Mouse (Mus musculus) naive thymus-derived CD4-positive, alpha-beta T cell, adult 2 months (primary cell): ENCODE measurements around the gene Itga9.

Experiments used
- DNase-seq: peaks from one replicate; pipeline ENCODE4 v3.0.0-alpha.2; 2011; ENCODE audit warnings: low read depth

Itga9 gene

GRCm38 (mm10) chr9:118606817-118607371 lies 404 bp downstream of the Itga9 start:
- peak; percentile 38 for DNase-seq

- DNase-seq, result no peak
These were observed 1.4 kb downstream of the Itga9 start for GRCm38 (mm10) chr9:118607701-118608401.

DNA sequence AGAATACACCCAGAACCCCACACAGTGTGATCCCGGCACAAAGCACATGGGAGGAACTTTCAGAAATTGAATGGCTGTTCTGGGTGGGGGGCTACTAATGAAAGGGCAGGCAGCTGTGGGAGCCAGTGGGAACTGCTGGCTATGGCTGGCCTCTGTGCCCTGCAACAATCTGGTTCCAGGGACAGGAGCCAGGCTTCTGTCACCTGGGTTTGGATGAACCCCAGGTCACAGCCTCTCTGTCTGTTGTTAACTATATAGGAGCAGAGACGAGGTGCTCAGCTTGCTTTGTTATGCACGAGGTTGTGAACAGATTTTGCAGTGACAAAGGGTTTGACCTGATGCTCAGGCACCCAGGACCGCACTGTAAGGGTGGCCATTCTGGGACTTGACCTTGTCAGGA lies 2.1 kb downstream of the Itga9 start:
- DNase-seq, result no peak

GRCm38 (mm10) chr9:118610060-118610459 lies 3.6 kb downstream of the Itga9 start:
- DNase-seq, result no peak

GRCm38 (mm10) chr9:118611111-118611541 lies 4.6 kb downstream of the Itga9 start:
- no peak for DNase-seq

DNA sequence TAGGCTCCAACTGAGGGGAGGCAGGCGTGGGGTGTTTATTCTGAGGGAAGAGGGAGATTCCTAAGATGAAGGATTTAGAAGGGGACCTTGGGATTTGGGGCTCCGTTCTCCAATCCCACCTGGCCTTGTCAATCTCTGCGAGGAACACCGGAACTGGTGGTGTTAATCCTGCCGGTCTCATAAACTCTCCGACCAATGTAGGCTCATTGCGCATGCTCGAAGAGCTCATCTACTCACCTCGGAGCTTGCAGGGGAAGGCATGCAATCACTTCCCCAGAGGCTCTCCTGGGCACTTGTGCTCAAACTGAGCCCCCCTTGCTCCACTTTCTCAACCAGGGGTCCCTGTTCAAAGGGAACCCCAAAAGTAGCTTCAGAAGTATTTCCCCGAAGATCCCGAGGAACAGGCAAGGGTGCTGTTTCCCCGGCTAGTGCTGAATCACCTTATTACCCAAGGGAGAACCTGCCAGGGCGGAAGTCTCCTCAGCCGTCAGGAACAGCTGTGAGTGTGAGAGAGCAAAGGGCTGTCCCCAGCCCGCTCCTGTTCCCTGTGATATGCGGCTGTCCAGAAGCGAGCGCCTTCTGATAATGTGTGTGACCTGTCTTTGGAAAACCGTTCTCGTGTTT lies 5.6 kb downstream of the Itga9 start:
- peak; percentile 54 for DNase-seq

DNA sequence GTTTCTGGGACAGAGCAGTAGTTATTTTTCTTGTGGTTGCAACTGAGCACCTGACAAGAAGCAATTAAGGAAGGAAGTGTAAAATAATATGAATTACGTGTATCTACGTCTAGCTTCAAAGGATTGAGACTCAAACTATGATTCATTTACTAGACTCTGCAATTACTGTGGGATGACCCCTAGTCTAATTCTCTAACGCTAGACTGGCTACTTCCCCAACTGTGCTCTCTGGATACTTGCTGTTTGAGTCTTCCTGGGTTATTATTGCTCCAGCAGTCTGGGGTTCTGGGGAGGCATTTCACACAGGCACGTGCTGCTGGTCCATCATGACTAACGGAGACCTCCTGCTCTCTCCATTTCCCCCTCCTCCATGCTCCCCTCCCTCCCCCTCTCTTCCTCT lies 10.7 kb downstream of the Itga9 start:
- no peak for DNase-seq

GRCm38 (mm10) chr9:118618732-118619250 lies 12.3 kb downstream of the Itga9 start:
- DNase-seq, result no peak

DNA sequence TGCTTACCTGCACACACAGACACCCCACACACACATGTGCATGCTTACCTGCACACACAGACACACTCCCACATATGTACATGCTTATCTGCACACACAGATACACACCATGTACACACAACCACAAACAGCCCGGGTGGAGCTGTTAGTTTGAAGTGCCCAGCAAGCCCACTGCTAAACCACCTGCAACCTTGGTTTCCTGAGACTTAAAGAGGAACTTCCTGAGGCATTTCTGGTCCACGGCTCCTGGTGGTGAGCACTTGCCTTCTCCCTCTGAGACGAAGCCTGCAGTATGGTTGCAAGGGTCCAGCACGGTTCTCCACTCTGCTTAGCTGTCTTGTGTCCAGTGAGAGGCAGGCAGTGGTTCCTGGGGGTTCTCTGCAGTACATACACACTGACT lies 14.3 kb downstream of the Itga9 start:
- DNase-seq, result no peak

- DNase-seq, result no peak
These were observed 15.2 kb downstream of the Itga9 start for GRCm38 (mm10) chr9:118621691-118622090.

- DNase-seq, result no peak
These were observed 16.1 kb downstream of the Itga9 start for GRCm38 (mm10) chr9:118622376-118623166.

DNA sequence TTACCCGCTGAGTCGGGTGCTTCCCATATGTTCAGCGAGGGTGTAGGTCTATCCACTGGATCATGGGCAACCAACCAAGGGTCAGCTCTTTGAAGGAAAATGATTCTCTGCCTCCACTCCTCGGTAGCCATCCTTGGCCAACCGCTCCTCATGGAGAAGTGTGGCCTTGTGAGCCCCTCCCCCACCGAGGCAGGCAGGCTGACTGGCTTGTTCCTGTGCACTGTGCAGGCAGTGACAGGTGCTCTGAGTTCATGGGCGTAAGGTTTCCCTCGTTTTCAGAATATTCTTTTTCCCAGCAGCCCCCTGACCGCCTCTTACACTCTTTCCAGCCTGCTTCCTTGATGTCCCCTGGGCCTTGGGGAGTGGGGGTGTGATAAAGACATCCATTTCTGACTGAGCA lies 17.0 kb downstream of the Itga9 start:
- DNase-seq, result no peak

- DNase-seq, result no peak
These were observed 17.7 kb downstream of the Itga9 start for GRCm38 (mm10) chr9:118624146-118624545.

DNA sequence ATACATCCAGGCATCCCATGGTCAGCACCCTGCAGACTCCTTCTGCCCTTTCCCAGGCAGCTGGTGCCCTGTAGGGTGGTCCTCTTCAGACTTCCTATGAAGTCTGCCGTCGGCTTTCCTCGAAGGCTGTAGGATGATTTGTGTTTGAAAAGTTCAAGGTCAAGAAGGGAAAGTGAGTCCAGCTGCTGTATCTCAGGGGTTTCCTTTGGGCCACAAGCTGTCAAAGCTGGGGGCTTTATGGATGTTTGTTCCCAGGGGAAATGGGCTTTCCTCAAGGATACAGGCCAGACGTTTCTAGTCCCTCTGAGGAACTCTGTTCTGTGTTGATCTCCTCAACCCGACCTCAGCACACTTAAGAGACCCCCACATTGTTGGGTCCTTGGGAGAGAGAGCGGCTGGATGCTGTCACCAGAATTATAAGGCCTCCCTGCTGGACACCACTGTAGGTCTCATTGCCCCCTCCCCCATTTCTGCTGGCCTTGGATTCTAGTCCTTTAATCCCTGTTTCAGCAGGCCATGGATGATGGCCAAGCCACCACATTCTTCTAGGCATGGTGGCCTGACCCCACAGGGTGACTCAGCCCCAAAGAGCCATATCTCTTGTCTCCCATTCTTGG lies 23.4 kb downstream of the Itga9 start:
- DNase-seq, result no peak

- no peak for DNase-seq
These were observed 25.6 kb downstream of the Itga9 start for GRCm38 (mm10) chr9:118631775-118632757.

DNA sequence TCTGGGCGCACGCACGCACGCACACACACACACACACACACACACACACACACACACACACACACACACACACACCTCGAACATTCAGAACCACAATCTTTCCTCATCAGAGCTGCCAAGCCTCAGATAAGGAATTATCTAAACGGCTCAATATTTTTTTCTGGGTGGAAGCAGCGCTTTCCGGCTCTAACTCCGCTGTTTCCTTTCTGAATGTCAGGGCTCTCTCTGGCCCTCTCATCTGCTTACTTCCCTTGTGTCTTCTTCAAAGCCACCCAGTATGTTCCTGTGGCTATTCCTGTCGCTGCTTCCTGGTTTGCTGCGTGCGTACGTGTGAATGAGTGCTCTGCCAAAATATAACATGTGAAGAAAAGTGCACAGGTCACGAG lies 26.3 kb downstream of the Itga9 start:
- DNase-seq, result peak; percentile 51

GRCm38 (mm10) chr9:118638642-118639210 lies 32.2 kb downstream of the Itga9 start:
- no peak for DNase-seq

GRCm38 (mm10) chr9:118645698-118646355 lies 39.3 kb downstream of the Itga9 start:
- DNase-seq, result no peak

DNA sequence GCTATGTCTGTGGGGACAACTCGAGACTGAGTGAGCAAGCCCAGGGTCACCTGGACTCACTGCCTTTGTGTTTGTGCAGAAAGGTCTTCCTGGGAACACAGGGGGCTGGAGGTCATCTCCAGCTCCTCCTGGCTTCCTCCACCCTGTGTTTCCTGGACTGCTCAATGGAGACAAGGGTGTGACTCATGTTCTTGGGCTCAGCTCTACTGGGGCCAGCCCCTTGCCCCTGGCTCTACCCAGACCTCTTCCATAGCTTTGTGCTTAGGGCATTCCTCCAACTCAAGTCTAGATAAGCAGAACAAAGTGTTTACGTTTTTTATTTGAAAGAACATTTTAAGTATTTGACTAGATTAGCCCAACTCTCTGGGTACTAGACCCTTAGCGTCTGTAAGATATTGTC lies 41.0 kb downstream of the Itga9 start:
- DNase-seq, result no peak

- no peak for DNase-seq
These were observed 44.5 kb downstream of the Itga9 start for GRCm38 (mm10) chr9:118650976-118651375.
